Mouse (Mus musculus) small intestine, adult 2 months (tissue): ENCODE measurements around the gene Cbl.

Experiments used
- CTCF ChIP-seq: fragments of 200-500 bp; IDR thresholded peaks from 2 replicates; pipeline ENCODE4 v1.5.1; 2012; ENCODE audit warnings: low read depth, mild to moderate bottlenecking, control low read depth, inconsistent platforms, low read length, moderate library complexity, mixed read lengths; ENCODE audit not compliant: insufficient replicate concordance, insufficient read length; ENCODE audit errors: extremely low read depth
- POLR2A ChIP-seq: fragments of 200-500 bp; IDR thresholded peaks from 2 replicates; pipeline ENCODE4 v1.6.1; 2012; ENCODE audit warnings: low read depth, mild to moderate bottlenecking, control low read depth, inconsistent platforms, low read length, moderate library complexity

GRCm38 (mm10) chr9:44170691-44171151 lies 63.1 kb downstream of the Cbl start:
- TF ChIP-seq CTCF (no peak), POLR2A (no peak)
